Mouse (Mus musculus): Measurements from ENCODE around the gene Ndufa8. TPM values are rescaled to one million over a fixed set of nuclear protein-coding genes. Genes with fewer than 3 reads are reported as not detected.
A peak's percentile ranks its signal among the peaks of the same experiment; 100 is the strongest.

Gene Ndufa8
- total RNA-seq, 4 experiments from 2014 or later: 642 to 707 (median 697) TPM

DNA sequence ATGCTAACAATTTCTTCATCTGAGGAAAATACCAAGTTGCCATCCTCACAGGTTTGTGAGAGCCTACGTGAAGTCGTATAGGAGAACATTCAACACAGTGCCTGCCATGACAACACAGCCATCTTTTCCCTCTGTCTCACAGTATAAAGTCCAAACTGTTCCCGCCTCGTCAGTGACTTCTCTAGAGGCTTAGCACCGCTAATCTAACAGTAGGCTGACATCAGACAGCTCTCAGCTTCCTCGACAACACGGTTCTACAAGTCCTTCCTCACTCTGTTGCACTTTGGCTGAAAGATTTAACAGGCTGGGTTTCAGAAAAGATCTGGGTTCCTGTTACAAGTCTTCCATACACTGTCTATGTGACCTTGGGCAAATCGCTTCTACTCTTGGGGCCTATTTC, 1.0 kb downstream of the Ndufa8 start:
- DNase-seq (ENCODE audit: low spot score): no peak

DNA sequence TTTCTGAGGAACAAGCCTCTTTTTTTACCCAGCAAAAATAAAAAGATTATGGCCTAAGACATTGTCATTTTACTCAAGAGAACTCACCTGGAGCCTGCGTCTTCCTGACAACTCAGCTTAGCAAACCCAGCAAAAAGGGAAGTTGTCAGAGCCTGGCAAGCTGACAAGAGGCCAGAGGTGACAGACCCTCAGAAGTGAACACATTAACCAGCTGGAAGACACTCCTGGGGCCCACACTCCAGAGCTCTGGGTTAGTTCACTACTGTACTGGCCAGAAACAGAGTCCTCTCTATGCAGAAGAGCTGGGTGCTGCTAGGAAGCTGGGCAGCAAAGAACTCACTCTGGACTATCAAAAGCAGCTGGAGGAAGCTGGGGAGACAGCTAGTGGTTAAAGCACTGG, 8.3 kb downstream of the Ndufa8 start:
- DNase-seq (ENCODE audit: low spot score): no peak

DNA sequence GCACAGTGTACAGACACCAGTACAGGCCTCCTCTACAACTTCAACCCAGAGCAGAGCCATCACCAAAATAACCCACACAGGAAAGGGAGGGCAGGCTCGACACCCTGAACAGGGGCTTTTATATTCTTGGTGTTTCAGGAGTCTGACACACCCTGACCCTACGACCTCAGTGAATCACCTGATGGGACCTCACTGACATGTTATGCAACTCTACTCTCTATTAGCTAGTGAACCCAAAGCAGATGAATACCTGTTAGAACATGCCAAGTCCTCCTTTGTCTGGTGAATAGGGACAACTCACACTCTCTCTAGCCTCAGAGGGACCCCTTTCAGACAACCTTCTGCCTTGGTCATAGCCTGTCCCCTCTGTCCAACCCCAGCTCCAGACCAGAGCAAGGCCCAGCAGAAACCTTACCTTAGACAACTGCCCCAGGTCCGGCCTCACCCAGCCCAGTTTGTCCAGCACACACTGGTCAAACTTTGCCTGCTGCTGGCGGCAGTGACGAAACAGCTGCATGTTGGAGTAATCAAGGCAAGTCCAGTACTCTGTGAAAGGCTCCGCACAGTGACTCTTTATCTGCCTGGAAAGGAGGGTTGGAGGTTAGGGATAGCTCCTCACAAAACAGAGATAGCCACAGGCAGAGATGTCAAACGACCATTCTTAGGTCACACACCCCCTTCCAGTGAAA, 9.8 kb downstream of the Ndufa8 start:
- no peak for DNase-seq (ENCODE audit: low spot score)

- DNase-seq (ENCODE audit: low spot score): peak; percentile 47
Measured at GRCm38 (mm10) chr2:36035413-36036081, 13.7 kb downstream of the Ndufa8 start.

DNA sequence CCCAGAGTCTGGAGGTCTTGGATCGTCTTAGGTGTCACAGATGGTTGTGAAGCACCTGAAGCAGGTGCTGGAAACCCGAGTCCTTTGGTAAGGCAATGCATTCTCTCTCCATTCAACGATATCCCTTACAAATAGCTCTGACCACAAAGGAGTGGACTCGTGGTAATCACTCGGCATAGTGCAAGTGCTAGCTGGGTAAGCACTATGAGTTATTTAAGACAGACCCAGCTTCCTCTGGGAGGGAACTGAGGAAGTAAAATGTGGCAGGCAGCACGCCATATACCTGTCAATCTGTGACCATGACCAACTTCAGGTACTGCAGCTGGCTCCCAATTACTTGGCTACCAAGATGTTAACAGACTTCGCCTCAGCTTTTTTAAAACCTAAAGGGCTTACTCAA, 14.3 kb downstream of the Ndufa8 start:
- DNase-seq (ENCODE audit: low spot score): no peak

GRCm38 (mm10) chr2:36033966-36034365, 15.2 kb downstream of the Ndufa8 start:
- no peak for DNase-seq (ENCODE audit: low spot score)

GRCm38 (mm10) chr2:36032884-36033283, 16.3 kb downstream of the Ndufa8 start:
- no peak for DNase-seq (ENCODE audit: low spot score)

DNA sequence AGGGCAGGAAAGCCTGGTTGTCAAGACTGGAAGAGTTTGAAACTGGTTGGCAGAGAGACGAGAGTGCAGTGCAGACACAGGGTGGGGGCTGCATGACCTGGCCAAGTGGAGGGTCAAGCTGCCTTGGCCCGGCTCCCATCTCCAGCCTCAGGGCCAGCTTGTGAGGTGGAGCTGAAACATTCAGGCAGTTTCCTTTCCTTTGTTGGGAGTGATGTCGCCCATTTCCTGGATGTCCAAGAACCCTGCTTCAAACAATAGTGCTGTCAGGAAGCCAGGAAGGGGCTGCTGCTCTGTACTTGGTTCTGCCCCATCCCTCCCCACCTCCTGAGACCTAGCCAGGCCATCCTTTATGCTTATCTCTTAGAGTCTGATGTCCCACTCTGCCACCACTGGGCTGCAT, 25.9 kb downstream of the Ndufa8 start:
- DNase-seq (ENCODE audit: low spot score): peak; percentile 72

DNA sequence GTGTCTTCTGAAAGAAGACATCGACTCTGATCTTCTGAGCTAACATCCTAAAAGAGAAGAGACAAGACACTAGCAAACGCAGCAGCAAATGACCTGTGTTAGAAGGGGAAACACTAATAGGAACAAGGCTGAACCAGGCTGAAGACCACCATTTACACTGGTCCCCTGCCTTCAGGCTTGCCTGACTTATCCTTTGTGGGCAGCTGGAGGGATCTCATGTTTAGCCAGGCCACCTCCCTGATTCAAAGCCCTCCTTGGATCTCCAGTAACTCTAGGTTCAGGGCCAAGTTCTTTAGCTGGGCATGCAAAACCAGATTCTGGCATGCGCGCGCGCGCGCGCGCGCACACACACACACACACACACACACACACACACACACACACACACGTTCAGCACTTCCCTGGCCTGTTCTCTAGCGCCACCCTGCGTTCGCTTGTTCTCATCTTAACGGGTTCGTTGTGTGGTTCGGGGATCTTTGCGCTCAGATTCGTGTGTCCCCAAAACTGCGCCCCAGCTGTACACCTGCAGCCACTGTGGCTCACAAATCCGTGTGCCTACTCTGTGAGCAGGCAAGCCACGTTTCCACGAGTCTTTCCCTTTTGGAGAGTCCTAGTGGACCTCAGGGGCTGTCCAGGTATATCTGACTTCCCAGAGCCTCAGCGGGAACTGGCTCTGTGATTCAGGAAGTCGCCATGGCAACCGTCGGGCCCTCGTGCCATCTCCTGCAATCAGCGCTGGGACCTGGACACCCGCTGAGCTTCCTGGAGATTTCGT, 27.6 kb downstream of the Ndufa8 start:
- peak; percentile 47 for DNase-seq (ENCODE audit: low spot score)

DNA sequence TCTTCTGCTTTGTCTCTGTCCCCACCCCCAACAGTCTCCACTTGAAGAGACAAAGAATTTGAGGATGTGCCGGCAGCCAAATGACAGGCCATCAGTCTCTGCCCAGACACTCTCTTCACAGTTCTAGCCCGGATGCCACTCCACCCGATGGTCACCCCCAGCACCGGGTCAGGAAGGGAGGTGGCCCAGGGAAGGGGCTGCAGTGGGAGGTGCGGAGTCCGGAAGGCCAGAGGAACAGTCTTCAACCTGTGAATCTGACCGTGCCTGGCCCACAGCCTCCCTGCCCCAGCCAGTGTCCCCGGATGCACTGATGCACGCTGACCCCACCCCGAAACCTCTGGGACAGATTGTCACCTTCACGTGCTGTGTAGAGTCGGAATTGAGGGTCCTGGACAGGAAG, 36.2 kb downstream of the Ndufa8 start:
- peak; percentile 49 for DNase-seq (ENCODE audit: low spot score)

DNA sequence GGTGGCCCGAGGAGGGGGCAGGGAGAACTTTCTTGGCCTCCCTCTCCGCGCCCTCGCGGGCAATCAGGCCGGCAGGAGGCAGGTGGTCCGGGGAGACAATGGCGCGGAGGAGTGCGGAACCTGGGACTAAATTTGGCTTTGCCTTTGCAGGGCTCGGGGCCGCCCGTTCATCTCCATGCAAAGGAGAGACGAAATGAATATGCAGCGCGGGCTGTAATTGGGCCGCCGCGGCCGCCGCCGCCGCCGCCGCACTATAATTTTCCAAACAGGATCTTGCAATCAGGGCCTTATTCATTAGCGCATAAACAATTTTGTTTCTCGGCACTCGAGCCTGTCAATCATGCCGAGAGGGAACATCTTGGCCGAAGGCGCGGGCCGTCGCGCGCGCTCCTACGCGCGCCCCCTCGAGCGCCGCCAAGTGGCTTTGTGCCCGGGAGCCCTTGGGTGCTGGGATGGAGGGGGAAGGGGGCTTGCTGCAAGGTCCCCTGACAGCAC, 37.8 kb downstream of the Ndufa8 start:
- DNase-seq (ENCODE audit: low spot score): no peak

- no peak for DNase-seq (ENCODE audit: low spot score)
Measured at GRCm38 (mm10) chr2:36010579-36010978, 38.6 kb downstream of the Ndufa8 start.

GRCm38 (mm10) chr2:36009386-36009785, 39.8 kb downstream of the Ndufa8 start:
- DNase-seq (ENCODE audit: low spot score): peak; percentile 63

GRCm38 (mm10) chr2:36008071-36008470, 41.1 kb downstream of the Ndufa8 start:
- peak; percentile 50 for DNase-seq (ENCODE audit: low spot score)

- DNase-seq (ENCODE audit: low spot score): no peak
Measured at GRCm38 (mm10) chr2:36002188-36002587, 47.0 kb downstream of the Ndufa8 start.

DNA sequence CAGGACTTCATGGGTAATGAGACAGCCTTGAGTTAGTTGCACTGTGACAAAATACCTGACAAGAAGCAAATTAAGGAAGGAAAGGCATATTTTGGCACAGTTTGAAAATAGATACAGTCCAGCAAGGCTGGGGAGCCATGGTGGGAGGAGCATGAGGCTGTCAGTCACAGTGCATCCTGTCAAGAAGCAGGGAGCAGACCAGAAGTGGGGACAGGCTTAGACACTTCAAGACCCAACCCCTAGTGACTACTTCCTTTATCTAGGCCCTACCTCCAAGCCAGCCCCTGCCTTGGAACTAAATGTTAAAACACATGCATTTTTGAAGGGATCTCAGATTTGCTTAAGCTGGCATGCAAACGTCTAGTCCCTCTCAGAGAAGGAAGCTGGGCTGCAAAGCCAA, 48.8 kb downstream of the Ndufa8 start:
- DNase-seq (ENCODE audit: low spot score): no peak

- DNase-seq (ENCODE audit: low spot score): no peak
Measured at GRCm38 (mm10) chr2:35999212-35999611, 50.0 kb downstream of the Ndufa8 start.

DNA sequence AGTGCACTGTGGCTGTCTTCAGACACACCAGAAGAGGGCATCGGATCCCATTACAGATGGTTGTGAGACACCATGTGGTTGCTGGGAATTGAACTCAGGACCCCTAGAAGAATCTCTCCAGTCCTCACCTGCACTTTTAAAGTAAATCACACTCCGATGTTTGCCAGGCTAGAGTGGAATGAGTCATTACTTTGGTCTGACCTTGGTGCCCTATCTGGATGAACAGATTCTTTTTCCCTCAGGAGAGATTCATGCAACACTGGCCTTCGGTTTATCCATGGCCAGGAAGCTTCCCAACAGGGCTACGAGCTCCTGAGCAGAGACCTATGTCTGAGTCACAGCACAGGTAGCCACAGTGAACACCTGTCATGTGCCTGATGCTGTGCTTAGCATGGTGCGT, 50.8 kb downstream of the Ndufa8 start:
- no peak for DNase-seq (ENCODE audit: low spot score)

- DNase-seq (ENCODE audit: low spot score): no peak
Measured at GRCm38 (mm10) chr2:35996753-35997152, 52.5 kb downstream of the Ndufa8 start.

GRCm38 (mm10) chr2:35994303-35994702, 54.9 kb downstream of the Ndufa8 start:
- peak; percentile 54 for DNase-seq (ENCODE audit: low spot score)

GRCm38 (mm10) chr2:35993481-35993880, 55.7 kb downstream of the Ndufa8 start:
- DNase-seq (ENCODE audit: low spot score): no peak

DNA sequence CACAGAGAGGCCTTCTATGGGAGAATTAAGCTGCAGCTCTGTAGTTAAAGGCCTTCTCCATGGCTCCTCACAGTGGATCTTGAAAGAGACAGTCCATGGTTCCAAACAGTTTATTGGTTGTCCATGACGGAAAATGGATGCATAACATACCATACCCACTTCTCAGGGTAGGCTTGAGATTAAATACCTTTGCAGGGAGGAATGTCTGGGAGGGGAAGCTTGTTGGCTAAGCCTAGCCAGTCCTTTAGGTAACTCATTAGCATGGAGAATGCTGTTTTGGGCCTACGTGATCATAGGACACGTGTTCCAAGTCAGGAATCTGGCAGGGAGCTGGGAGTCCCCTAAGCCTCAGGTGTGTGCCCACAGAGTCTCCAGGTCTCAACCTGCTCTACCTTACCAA, 56.9 kb downstream of the Ndufa8 start:
- DNase-seq (ENCODE audit: low spot score): no peak
